Mouse (Mus musculus): ENCODE results near the gene Igf1r. TPM values are rescaled to one million over a fixed set of nuclear protein-coding genes. Genes with fewer than 3 reads are reported as not detected.

Igf1r gene
- polyA plus RNA-seq, 1 experiment from 2014 or later = 18.1 TPM

- no peak overlapping the region for H3K27ac ChIP-seq
- WGBS = 90% methylated on average over 8 of the region's 8 CpGs
- TF ChIP-seq CTCF (IDR thresholded peaks at IDR 0.05; ENCODE audit: low read depth) = no peak
- no peak for DNase-seq (ENCODE audit: low spot score)
- H3K4me3 ChIP-seq (replicated peaks; ENCODE audit: low read depth, low read length) = no peak overlapping the region
- ATAC-seq (replicated peaks; ENCODE audit: low FRiP score, low read depth) = no peak
- no peak overlapping the region for H3K9ac ChIP-seq (ENCODE audit: low read depth, low read length)
- H3K36me3 ChIP-seq (ENCODE audit: insufficient read depth, low read length) = peaks cover 60% of the 10 kb centered on the region
- no peaks in the 10 kb centered on the region for H3K4me1 ChIP-seq (replicated peaks; ENCODE audit: insufficient read depth, low read length)
- no peaks in the 10 kb centered on the region for H3K9me3 ChIP-seq (replicated peaks; ENCODE audit: low read length)
- no peak overlapping the region for H3K4me2 ChIP-seq (ENCODE audit: low read length)
- H3K27me3 ChIP-seq (ENCODE audit: insufficient read depth, low read length) = no peaks in the 10 kb centered on the region
Observed at GRCm38 (mm10) chr7:68205776-68206427, 253.3 kb downstream of the Igf1r start.

GRCm38 (mm10) chr7:68209039-68209438 lies 256.4 kb downstream of the Igf1r start:
- 90% methylated on average over 6 of the region's 6 CpGs for WGBS
- H3K36me3 ChIP-seq (ENCODE audit: insufficient read depth, low read length) = peaks cover 65% of the 10 kb centered on the region
- no peak for ATAC-seq (replicated peaks; ENCODE audit: low FRiP score, low read depth)

GRCm38 (mm10) chr7:68210417-68210816 lies 257.8 kb downstream of the Igf1r start:
- Histone ChIP-seq H3K4me1 (replicated peaks; ENCODE audit: insufficient read depth, low read length) (no peaks in the 10 kb centered on the region), H3K9ac (ENCODE audit: low read depth, low read length) (no peak overlapping the region), H3K27ac (no peak overlapping the region), H3K9me3 (replicated peaks; ENCODE audit: low read length) (no peaks in the 10 kb centered on the region), H3K36me3 (ENCODE audit: insufficient read depth, low read length) (peaks cover 72% of the 10 kb centered on the region), H3K4me2 (ENCODE audit: low read length) (no peak overlapping the region), H3K4me3 (replicated peaks; ENCODE audit: low read depth, low read length) (no peak overlapping the region), H3K27me3 (ENCODE audit: insufficient read depth, low read length) (no peaks in the 10 kb centered on the region)
- WGBS = 70% methylated on average over 4 of the region's 4 CpGs
- no peak for TF ChIP-seq CTCF (IDR thresholded peaks at IDR 0.05; ENCODE audit: low read depth)
- ATAC-seq (replicated peaks; ENCODE audit: low FRiP score, low read depth) = no peak
- no peak for DNase-seq (ENCODE audit: low spot score)

More at GRCm38 (mm10) chr7:68209039-68209438, 256.4 kb downstream of the Igf1r start:
- Histone ChIP-seq H3K4me3 (replicated peaks; ENCODE audit: low read depth, low read length) (no peak overlapping the region), H3K9ac (ENCODE audit: low read depth, low read length) (no peak overlapping the region), H3K4me1 (replicated peaks; ENCODE audit: insufficient read depth, low read length) (no peaks in the 10 kb centered on the region), H3K9me3 (replicated peaks; ENCODE audit: low read length) (no peaks in the 10 kb centered on the region), H3K4me2 (ENCODE audit: low read length) (no peak overlapping the region), H3K27ac (no peak overlapping the region), H3K27me3 (ENCODE audit: insufficient read depth, low read length) (no peaks in the 10 kb centered on the region)
- TF ChIP-seq CTCF (IDR thresholded peaks at IDR 0.05; ENCODE audit: low read depth) = no peak
- no peak for DNase-seq (ENCODE audit: low spot score)

GRCm38 (mm10) chr7:68211883-68212282 lies 259.3 kb downstream of the Igf1r start:
- Histone ChIP-seq H3K27ac (no peak overlapping the region), H3K4me2 (ENCODE audit: low read length) (no peak overlapping the region), H3K9ac (ENCODE audit: low read depth, low read length) (no peak overlapping the region), H3K27me3 (ENCODE audit: insufficient read depth, low read length) (no peaks in the 10 kb centered on the region), H3K36me3 (ENCODE audit: insufficient read depth, low read length) (peaks cover 80% of the 10 kb centered on the region), H3K4me3 (replicated peaks; ENCODE audit: low read depth, low read length) (no peak overlapping the region), H3K9me3 (replicated peaks; ENCODE audit: low read length) (no peaks in the 10 kb centered on the region), H3K4me1 (replicated peaks; ENCODE audit: insufficient read depth, low read length) (no peaks in the 10 kb centered on the region)
- DNase-seq (ENCODE audit: low spot score) (no peak), ATAC-seq (replicated peaks; ENCODE audit: low FRiP score, low read depth) (no peak)
- WGBS = 87% methylated on average over 7 of the region's 7 CpGs
- no peak for TF ChIP-seq CTCF (IDR thresholded peaks at IDR 0.05; ENCODE audit: low read depth)

GRCm38 (mm10) chr7:68213842-68214241 lies 261.2 kb downstream of the Igf1r start:
- Histone ChIP-seq H3K4me3 (replicated peaks; ENCODE audit: low read depth, low read length) (no peak overlapping the region), H3K4me1 (replicated peaks; ENCODE audit: insufficient read depth, low read length) (no peaks in the 10 kb centered on the region), H3K27me3 (ENCODE audit: insufficient read depth, low read length) (no peaks in the 10 kb centered on the region), H3K9ac (ENCODE audit: low read depth, low read length) (no peak overlapping the region), H3K36me3 (ENCODE audit: insufficient read depth, low read length) (peaks cover 81% of the 10 kb centered on the region), H3K9me3 (replicated peaks; ENCODE audit: low read length) (no peaks in the 10 kb centered on the region), H3K27ac (no peak overlapping the region), H3K4me2 (ENCODE audit: low read length) (no peak overlapping the region)
- no peak for ATAC-seq (replicated peaks; ENCODE audit: low FRiP score, low read depth)
- no peak for TF ChIP-seq CTCF (IDR thresholded peaks at IDR 0.05; ENCODE audit: low read depth)
- no peak for DNase-seq (ENCODE audit: low spot score)
- 86% methylated on average over 5 of the region's 5 CpGs for WGBS

GRCm38 (mm10) chr7:68215522-68216070 lies 263.0 kb downstream of the Igf1r start:
- H3K9me3 ChIP-seq (replicated peaks; ENCODE audit: low read length) = no peaks in the 10 kb centered on the region
- H3K27me3 ChIP-seq (ENCODE audit: insufficient read depth, low read length) = no peaks in the 10 kb centered on the region
- no peaks in the 10 kb centered on the region for H3K4me1 ChIP-seq (replicated peaks; ENCODE audit: insufficient read depth, low read length)
- DNase-seq (ENCODE audit: low spot score) (no peak), ATAC-seq (replicated peaks; ENCODE audit: low FRiP score, low read depth) (no peak)
- WGBS = 65% methylated on average over 18 of the region's 18 CpGs
- no peak for TF ChIP-seq CTCF (IDR thresholded peaks at IDR 0.05; ENCODE audit: low read depth)
- no peak overlapping the region for H3K9ac ChIP-seq (ENCODE audit: low read depth, low read length)
- no peak overlapping the region for H3K27ac ChIP-seq
- peaks cover 81% of the 10 kb centered on the region for H3K36me3 ChIP-seq (ENCODE audit: insufficient read depth, low read length)
- no peak overlapping the region for H3K4me2 ChIP-seq (ENCODE audit: low read length)
- no peak overlapping the region for H3K4me3 ChIP-seq (replicated peaks; ENCODE audit: low read depth, low read length)
